Mouse (Mus musculus) R1 (cell line): ENCODE results near the gene Gca.
A peak's percentile ranks its signal among the peaks of the same experiment; 100 is the strongest.
"Not testable (repeated sequence)": the region's sequence is repeated elsewhere in the genome, so short reads cannot be mapped to it uniquely, and the experiment has no call there.

Experiments
- DNase-seq: peaks from one replicate; pipeline ENCODE4 v3.0.0-alpha.2; 2018; ENCODE audit warnings: low read depth, low spot score

The Gca gene

DNA sequence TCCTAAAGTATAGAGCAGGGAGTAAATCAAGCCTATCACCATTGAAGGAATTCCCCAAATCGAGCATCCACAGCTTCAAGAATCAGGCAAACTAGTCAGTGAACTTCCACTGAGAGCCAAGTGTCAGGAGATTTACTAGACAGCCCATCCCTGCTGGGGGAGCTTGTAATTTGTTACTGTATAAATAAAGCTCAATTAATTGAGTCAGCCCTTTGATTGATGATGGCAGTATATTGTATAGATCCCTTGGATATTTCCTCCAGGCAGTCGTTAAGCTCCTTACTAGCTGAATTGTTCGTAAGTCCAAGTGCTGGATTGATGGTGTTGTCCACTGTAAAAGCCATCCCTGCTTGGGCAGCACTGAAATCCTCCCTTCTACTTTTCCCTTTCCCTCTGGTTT is 5.8 kb downstream of the Gca start:
- DNase-seq, result no peak

GRCm38 (mm10) chr2:62670301-62670700 is 6.2 kb downstream of the Gca start:
- DNase-seq, result no peak

DNA sequence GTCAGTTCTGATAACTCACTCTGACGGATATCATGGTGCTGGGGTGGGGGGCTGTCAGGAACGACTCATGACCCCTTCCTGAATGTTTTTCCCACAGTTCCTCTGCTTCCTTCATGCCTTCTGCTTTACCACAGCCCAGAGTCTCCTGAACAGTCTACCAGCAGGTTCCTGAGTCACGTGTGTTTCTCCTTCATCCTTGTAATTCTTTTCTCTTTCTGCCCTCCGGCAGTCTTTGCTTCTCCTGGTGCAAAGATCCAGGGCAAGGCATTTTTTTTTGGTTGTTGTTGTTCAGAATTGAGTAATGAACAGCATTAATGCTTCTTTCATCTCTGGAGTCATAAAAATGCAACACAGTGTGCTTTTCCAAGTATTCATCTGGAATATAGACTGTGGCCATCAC is 6.7 kb downstream of the Gca start:
- DNase-seq, result no peak

DNA sequence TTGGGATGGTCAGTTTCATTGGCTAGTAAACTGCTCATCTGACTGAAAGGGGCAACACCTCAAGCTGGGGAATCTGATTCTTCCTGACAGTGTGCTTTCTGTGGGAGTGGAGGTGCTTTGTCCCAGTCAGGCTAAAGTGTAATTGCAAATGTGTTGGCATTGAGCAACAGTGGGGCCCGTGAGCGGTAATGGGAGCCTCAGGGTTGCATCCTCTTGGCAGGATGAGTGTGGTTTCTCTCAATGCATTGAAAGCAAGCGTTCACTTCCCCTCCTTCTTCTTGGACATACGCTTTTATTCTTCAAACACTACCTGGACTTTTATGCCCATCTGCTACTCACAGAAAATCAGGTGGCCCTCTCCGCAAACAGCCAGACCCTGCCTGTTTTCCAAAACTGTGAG is 8.7 kb downstream of the Gca start:
- no peak for DNase-seq

DNA sequence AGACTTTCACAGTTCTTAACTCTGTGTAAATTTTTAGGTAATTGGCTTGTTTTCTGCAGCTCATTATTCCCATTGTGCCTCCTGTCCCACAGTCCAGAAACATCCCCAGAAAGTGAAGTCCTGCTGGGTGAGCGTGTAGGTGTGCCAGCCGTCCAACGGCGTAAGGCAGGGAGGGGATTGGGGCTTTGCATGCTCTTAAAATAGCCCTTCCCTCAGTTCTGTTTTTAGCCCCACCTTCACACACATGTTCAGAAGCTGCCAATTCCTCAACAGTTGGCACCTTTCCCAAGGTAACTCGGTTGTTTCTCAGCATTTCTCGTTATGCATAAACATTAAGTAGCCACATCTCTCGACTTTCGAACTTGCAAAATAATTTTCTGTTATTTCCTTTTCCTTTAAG is 17.6 kb downstream of the Gca start:
- DNase-seq, result peak; percentile 49

- peak; percentile 21 for DNase-seq
Observed at GRCm38 (mm10) chr2:62684989-62685595, 21.0 kb downstream of the Gca start.

- DNase-seq, result no peak
Observed at GRCm38 (mm10) chr2:62685934-62686333, 21.8 kb downstream of the Gca start.

DNA sequence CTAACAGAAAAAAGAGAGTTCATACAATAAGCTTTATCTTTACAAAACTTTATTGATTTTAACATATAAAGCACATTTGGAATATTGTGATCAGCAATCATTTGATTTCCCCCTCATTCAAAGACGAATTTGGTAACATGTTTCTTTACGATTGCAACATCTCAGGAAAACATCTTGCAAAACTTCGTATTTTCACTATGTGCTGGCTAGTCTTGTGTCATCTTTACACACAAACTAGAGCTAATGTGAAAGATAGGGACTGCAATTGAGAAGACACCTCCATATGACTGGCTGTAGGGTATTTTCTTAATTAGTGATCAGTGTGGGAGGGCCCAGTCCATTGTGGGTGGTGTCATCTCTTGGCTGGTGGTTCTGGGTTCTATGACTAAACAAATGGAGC is 42.2 kb downstream of the Gca start:
- no peak for DNase-seq

GRCm38 (mm10) chr2:62709633-62710032 is 45.5 kb downstream of the Gca start:
- DNase-seq, result no peak

GRCm38 (mm10) chr2:62714362-62714761 is 50.3 kb downstream of the Gca start:
- DNase-seq, result not testable (repeated sequence)

DNA sequence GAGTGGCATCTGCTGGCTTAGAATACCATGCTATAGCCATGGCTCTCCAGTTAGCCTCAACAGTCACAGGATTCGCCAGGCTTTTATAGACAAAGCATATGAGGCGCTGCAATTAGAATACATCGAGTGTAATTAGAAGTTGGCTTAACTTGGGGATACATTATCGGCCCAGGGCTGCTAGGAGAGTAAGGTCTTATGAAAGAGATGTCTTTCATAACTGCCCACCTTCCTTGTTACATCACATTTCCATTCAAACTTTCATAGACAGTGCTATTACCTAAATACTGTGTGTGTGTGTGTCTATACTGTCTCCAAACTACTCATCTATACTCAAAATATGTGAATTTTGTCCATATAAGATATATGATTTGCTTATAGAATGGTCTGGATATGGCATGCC is 51.2 kb downstream of the Gca start:
- no peak for DNase-seq

- no peak for DNase-seq
Observed at GRCm38 (mm10) chr2:62717270-62717669, 53.2 kb downstream of the Gca start.

DNA sequence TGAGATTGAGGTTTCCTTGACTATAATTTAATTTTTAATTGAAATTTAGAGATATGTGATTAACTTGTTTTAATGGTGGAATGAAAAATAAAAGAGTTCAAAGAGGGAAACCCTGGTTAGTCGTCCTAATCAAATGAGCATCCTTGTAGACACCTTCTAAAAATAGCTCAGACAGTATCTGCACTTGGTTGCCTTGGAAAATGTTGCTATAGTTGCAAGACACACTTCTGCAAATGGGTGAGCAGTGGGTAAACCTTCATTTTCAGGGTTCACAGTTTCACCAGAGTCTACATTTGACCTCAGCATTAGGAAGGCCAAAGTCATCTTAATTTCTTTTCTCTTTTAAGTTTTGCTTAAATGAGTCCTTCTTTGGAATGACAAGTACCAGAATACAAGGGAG is 54.3 kb downstream of the Gca start:
- no peak for DNase-seq

- DNase-seq, result no peak
Observed at GRCm38 (mm10) chr2:62725946-62726345, 61.9 kb downstream of the Gca start.

DNA sequence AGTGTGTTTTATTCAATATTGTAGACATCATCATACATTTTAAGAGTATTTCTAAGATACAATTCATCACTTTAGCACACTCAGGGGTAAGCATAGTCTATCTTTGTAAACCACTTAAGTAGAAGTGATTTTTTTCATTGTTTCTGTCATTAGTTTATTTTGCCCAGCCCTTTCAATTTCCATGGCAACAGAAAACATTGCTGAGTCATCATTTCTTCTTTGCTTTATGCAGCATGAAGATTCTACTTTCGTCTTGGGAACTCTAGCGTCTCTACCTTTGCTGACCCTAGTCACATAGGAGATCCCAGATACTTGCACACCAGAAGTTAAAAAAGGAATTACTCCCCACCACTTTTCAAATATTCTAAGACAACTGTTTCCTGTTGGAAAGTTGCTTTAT is 63.6 kb downstream of the Gca start:
- DNase-seq, result no peak

- no peak for DNase-seq
Observed at GRCm38 (mm10) chr2:62730671-62731070, 66.6 kb downstream of the Gca start.

DNA sequence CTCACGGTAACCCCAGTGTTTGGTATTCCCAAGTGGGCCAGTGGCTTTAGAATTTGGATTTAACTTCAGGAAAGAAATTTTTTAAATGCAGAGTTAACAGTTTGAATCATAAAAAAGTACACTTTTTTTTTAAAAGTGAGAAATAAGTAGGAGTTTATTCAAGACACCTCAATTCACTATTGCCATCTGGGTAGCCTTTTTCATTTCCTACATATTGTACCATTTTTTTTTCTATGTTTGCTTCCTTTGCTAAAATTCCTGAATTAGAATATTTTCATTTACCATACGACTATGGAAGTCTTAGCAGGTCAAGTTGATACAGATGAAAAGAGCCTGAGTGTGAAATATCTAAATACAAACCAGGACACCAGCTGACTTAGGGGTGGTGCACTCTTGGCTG is 79.0 kb downstream of the Gca start:
- DNase-seq, result no peak
